14 mouse cellular contexts compared by ENCODE assay signal in genomic region chr17:73120545-73120944, GRCm38 (mm10). TPM values are rescaled to one million over a fixed set of nuclear protein-coding genes. Genes with fewer than 3 reads are reported as not detected.
A peak's percentile ranks its signal among the peaks of the same experiment; 100 is the strongest.
DNase-seq lines count a peak whose midpoint lies in the region; ATAC-seq and TF ChIP-seq lines count a peak whose summit lies in the region.
"Had no signal": no experiment of that assay in that cellular context is flagged by ENCODE, and none has a peak within 500 bp of the region (broad histone marks: within the 10 kb centered on the region; RNA-seq: fewer than 3 reads in every experiment).

No protein-coding gene starts in this region.

- peak; percentile 34; the same call in 1 of the 2 replicates for ATAC-seq in forebrain, embryonic 14.5 days
- peak; percentile 70 for ATAC-seq in intestine, embryonic 15.5 days

- DNase-seq in forebrain, embryonic 14.5 days (ENCODE audit: low spot score), result peak; percentile 69
- DNase-seq in forebrain, embryonic 10.5 days (ENCODE audit: extremely low spot score, low spot score), result no peak
- DNase-seq in layer of hippocampus, postnatal 14 days (ENCODE audit: low spot score in 2 of 2), result peak; percentile 2 to 32
- no peak for DNase-seq in layer of hippocampus, adult 9-11 months
- peak; percentile 63 for DNase-seq in brain, embryonic 14.5 days (ENCODE audit: low read depth)
- no peak for DNase-seq in left cerebral cortex, adult 11 months (ENCODE audit: low spot score)
- no peak for DNase-seq in left cerebral cortex, adult 18-20 months (ENCODE audit: low spot score in 2 of 2)
- DNase-seq: adrenal gland, adult 2 months; cerebellum, adult 11 months; heart, adult 11 months; thymus, adult 18-20 months had no signal

- H3K27ac ChIP-seq in forebrain, embryonic 14.5 days (ENCODE audit: low read depth, low read length), result no peak overlapping the region
- H3K27ac ChIP-seq in forebrain, embryonic 10.5 days, result no peak overlapping the region
- peak overlapping the region; percentile 23; the same call in 1 of the 2 replicates for H3K27ac ChIP-seq in intestine, embryonic 15.5 days
- H3K27ac ChIP-seq: hindbrain, embryonic 10.5 days had no signal

- no peaks in the 10 kb centered on the region for H3K36me3 ChIP-seq in forebrain, embryonic 14.5 days (ENCODE audit: control insufficient read depth, insufficient read depth, low read length)
- H3K36me3 ChIP-seq in forebrain, embryonic 10.5 days (replicated peaks), result no peaks in the 10 kb centered on the region
- H3K36me3 ChIP-seq in intestine, embryonic 15.5 days, result 0 out of 2 replicates have a peak, but pooled peaks cover 2% of the 10 kb centered on the region
- H3K36me3 ChIP-seq: hindbrain, embryonic 10.5 days had no signal

- TF ChIP-seq POLR2A in brain, embryonic 14.5 days (IDR thresholded peaks at IDR 0.05; ENCODE audit: borderline replicate concordance, extremely low read depth, insufficient read depth, insufficient read length, poor library complexity, severe bottlenecking), result no peak

- no peak for TF ChIP-seq CTCF in brain, embryonic 14.5 days (IDR thresholded peaks at IDR 0.05; ENCODE audit: borderline replicate concordance, extremely low read depth, insufficient read depth, insufficient read length)

- H3K27me3 ChIP-seq in forebrain, embryonic 14.5 days (replicated peaks; ENCODE audit: control insufficient read depth, insufficient read depth, low read length), result no peaks in the 10 kb centered on the region
- no peaks in the 10 kb centered on the region for H3K27me3 ChIP-seq in forebrain, embryonic 10.5 days (ENCODE audit: poor library complexity, severe bottlenecking)
- H3K27me3 ChIP-seq in intestine, embryonic 15.5 days (replicated peaks), result no peaks in the 10 kb centered on the region
- H3K27me3 ChIP-seq: CH12.LX had no signal

- no peaks in the 10 kb centered on the region for H3K4me1 ChIP-seq in forebrain, embryonic 14.5 days (ENCODE audit: control insufficient read depth, insufficient read depth, low read length)
- no peaks in the 10 kb centered on the region for H3K4me1 ChIP-seq in forebrain, embryonic 10.5 days
- peaks cover 4% of the 10 kb centered on the region; the same call in 1 of the 2 replicates for H3K4me1 ChIP-seq in intestine, embryonic 15.5 days (replicated peaks)
- H3K4me1 ChIP-seq: hindbrain, embryonic 10.5 days had no signal

- no peaks in the 10 kb centered on the region for H3K9me3 ChIP-seq in forebrain, embryonic 14.5 days (replicated peaks; ENCODE audit: control insufficient read depth, low read length)
- no peaks in the 10 kb centered on the region for H3K9me3 ChIP-seq in forebrain, embryonic 10.5 days
- no peaks in the 10 kb centered on the region for H3K9me3 ChIP-seq in intestine, embryonic 15.5 days
- H3K9me3 ChIP-seq: hindbrain, embryonic 10.5 days had no signal

- 70% methylated on average over 5 of the region's 5 CpGs for WGBS in forebrain, embryonic 14.5 days
- 89% methylated on average over 5 of the region's 5 CpGs for WGBS in forebrain, embryonic 10.5 days
- 53% methylated on average over 5 of the region's 5 CpGs for WGBS in intestine, embryonic 15.5 days

- H3K9ac ChIP-seq in forebrain, embryonic 14.5 days (ENCODE audit: low read length), result no peak overlapping the region
- no peak overlapping the region for H3K9ac ChIP-seq in intestine, embryonic 15.5 days

- no peak overlapping the region for H3K4me2 ChIP-seq in forebrain, embryonic 14.5 days (ENCODE audit: low read length)
- no peak overlapping the region for H3K4me2 ChIP-seq in intestine, embryonic 15.5 days (replicated peaks)

- no peak overlapping the region for H3K4me3 ChIP-seq in forebrain, embryonic 14.5 days (ENCODE audit: low read depth, low read length)
- H3K4me3 ChIP-seq in forebrain, embryonic 10.5 days, result no peak overlapping the region
- no peak overlapping the region for H3K4me3 ChIP-seq in intestine, embryonic 15.5 days (replicated peaks)
- H3K4me3 ChIP-seq: hindbrain, embryonic 10.5 days had no signal

RNA-seq across cellular contexts. Expression of gene Lclat1, which starts 12.8 kb away (rescaled TPM):
- 12.2 and 15.7 TPM in 2 replicates for polyA plus RNA-seq in forebrain, embryonic 14.5 days (2014; fragmentation: Nextera tagmentation; extraction: Ambion mirVana)
- 10.4 and 10.9 TPM in 2 replicates for polyA plus RNA-seq in forebrain, embryonic 10.5 days (2016; fragmentation: Nextera tagmentation; extraction: Ambion mirVana)
- total RNA-seq in layer of hippocampus, postnatal 14 days (2021), result 10 to 100 TPM; 33.8 to 37.2 TPM
- polyA plus RNA-seq in brain, embryonic 14.5 days (2012; rRNA removed), result 9.1 and 16.2 TPM in 2 replicates
- 24.2 and 25.0 TPM in 2 replicates for polyA plus RNA-seq in intestine, embryonic 15.5 days (2015; fragmentation: Nextera tagmentation; extraction: Ambion mirVana)
- 10 to 100 TPM; 32.8 to 38.8 TPM for total RNA-seq in left cerebral cortex, adult 18-20 months (2021)

Comparison
In these comparisons a context has a peak if more than half of its experiments do, and no peak if none do; other contexts are left out.
1. DNase-seq: peak in forebrain, embryonic 14.5 days (single experiment), layer of hippocampus, postnatal 14 days (2 of 2) and brain, embryonic 14.5 days (single experiment); none in forebrain, embryonic 10.5 days (single experiment), layer of hippocampus, adult 9-11 months (single experiment), left cerebral cortex, adult 11 months (single experiment) and left cerebral cortex, adult 18-20 months (0 of 2).